Mouse (Mus musculus) adrenal gland, adult 18-20 months (tissue): ENCODE measurements around the gene 2010005H15Rik. TPM values are rescaled to one million over a fixed set of nuclear protein-coding genes. Genes with fewer than 3 reads are reported as not detected.
"Not testable (repeated sequence)": the region's sequence is repeated elsewhere in the genome, so short reads cannot be mapped to it uniquely, and the experiment has no call there.

Source experiments
- DNase-seq, 2 experiments: peaks; one replicate each; pipeline ENCODE4 v3.0.0; 2021 to 2022; ENCODE audit warnings: low spot score in 2 of 2
- long read RNA-seq, 2 experiments: library from polyadenylated mRNA; stranded (forward); transcript quantifications; one replicate each; pipeline ENCODE4 v2.0.0; 2021
- total RNA-seq, 2 experiments: library from RNA; stranded (reverse); gene quantifications; 1 replicate in 1 of 2; 2 replicates in 1 of 2; pipeline ENCODE4 v1.2.3; 2021

The 2010005H15Rik gene
- 1 to 10 TPM in 1 of 2 experiments, not detected in 1; 8.4 TPM for total RNA-seq
- long read RNA-seq, experiment 1 = 0 reads
- long read RNA-seq, experiment 2, partial matches to known transcripts = 0 of 4 reads
- long read RNA-seq, experiment 2, other reads (novel, unspliced or antisense) = 0 of 4 reads

- DNase-seq = not testable (repeated sequence)
Measured at GRCm38 (mm10) chr16:36221168-36221567, at the start of gene 2010005H15Rik. Gene 2010005H15Rik, plus strand, starts transcription at chr16:36221468.

DNA sequence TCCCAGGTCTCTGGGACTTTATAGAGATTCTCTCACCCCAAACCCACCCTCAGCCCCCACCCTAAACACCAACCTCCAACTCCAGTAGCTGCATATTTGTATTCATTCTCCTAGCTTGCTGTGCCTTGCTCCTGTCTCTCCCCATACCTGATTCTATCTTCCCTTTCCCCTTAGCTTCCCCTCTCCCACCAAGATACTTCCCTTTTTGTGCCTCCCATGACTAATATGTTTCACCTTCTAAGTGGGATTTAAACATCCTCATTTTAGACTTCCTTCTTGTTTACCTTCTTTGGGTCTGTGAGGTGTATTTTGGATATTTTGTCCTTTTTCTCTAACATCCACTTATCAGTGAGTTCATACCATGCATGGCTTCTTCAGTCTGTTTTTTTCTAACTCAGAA, 45.2 kb upstream of the 2010005H15Rik start:
- DNase-seq = no peak

DNA sequence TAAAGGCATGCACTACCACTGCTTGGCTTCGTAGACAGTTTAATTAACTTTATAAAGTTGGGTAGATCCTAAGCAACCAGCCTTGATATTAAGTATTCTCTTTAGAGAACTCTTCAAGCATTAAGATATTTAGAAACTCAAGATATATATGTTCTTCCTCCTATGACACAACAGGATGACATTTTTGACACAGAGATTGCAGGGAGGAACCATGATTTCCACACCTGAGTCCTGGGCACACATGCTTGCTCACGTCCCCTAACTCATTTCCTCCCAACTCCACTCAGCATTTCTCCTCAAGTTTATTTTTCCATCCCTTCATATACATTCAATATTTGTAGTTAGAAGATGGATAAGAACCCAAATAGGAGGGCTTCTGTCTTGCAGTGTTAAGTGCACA, 41.4 kb upstream of the 2010005H15Rik start:
- DNase-seq = no peak

- not testable (repeated sequence) for DNase-seq
Measured at GRCm38 (mm10) chr16:36183912-36184311, 37.4 kb upstream of the 2010005H15Rik start, which contains the start of gene Gm5483. Gene Gm5483, plus strand, starts transcription at chr16:36184212.

DNA sequence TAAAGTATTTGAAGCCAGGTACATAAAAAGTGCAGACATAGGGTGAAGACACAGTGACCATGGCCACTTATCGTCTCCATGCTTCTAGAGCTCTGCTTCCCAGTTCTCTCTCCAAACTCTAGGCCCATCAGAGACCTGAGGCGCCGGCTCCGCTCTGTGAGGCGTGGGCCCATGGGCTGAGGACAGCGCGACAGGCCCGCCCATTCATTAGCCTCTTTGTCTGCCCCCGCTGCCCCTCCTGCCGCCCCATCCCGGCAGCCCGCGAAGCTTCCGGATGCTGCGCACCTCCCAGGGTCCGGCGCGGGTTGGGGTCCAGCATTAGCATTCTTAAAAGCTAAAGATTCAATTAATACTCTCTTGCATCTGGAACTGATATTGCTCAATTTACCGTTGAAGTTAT, 22.0 kb upstream of the 2010005H15Rik start:
- DNase-seq = no peak

DNA sequence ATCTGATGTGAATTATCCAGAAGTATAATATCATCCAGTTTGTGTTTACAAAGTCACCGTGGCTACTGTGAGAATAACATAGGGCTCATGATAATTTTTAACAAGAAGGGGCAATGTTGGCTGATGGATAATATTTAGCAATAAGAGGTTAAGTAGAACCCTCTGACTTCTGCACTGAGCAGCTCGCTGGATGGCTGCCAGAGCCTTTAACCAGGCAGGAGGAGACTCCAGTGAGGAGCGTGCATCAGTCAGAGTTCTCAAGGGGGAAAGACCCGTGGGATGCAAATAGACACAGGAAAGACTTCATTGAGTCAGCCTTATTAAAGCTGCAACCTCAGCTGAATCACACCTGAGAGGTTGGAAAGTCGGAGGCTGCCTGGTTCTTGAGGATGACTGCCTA, 17.4 kb upstream of the 2010005H15Rik start:
- no peak for DNase-seq

DNA sequence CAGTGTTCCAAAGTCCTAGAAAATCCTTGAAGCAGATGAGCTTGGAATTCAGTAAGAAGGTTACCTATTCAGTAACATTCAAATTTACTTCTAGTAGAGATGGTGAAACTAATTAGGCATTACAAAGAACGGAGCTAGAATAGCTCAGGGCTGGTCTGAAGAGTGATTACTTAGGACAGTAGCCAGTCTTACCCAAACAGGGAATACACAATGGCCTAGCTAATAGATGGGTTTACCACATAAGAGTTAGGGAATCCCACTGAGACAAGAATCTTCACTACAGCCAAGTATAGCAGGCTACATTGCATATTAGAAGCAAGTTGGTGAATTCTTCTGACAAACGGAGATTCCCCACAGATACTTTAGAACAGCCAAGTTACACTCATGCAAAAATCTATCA, 15.6 kb upstream of the 2010005H15Rik start:
- DNase-seq = not testable (repeated sequence)

GRCm38 (mm10) chr16:36209967-36210453, 11.3 kb upstream of the 2010005H15Rik start, which contains the start of gene Gm5416:
Gene Gm5416, plus strand, starts transcription at chr16:36210403.
- no peak for DNase-seq

DNA sequence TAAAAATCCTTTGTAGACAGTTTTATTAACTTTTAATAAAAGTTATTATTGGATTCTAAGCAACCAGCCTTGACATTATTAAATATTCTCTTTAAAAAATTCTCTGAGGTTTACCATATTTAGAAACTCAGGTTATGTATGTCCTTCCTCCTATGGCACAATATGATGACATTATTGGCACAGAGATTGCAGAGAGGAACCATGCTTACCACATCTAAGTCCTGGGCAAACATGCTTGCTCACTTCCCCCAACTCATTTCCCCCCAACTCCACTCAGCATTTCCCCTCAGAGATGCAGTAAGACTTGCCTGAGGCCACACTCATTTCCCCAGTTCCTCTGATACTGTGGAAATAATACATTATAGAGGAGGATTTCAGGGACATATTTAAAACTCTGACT, 39.3 kb downstream of the 2010005H15Rik start:
- not testable (repeated sequence) for DNase-seq

DNA sequence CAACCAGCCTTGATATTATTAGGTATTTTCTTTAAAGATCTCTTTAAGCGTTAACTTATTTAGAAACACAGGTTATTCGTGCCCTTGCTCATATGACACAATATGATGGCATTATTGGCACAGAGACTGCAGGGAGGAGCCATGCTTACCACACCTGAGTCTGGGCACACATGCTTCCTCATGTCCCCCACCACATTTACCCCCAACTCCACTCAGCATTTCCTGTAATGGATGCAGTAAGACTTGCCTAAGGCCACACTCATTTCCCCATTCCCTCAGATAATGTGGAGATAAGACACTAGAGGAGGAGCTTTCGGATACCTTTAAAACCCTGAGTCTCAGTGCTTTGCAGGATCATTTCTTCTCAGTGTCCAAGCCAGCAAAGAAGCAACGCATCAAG, 55.5 kb downstream of the 2010005H15Rik start, which contains the start of gene Stfa1:
Gene Stfa1 (plus strand): TSS at position 156 of the 400 bp plus-strand sequence.
- not testable (repeated sequence) for DNase-seq

DNA sequence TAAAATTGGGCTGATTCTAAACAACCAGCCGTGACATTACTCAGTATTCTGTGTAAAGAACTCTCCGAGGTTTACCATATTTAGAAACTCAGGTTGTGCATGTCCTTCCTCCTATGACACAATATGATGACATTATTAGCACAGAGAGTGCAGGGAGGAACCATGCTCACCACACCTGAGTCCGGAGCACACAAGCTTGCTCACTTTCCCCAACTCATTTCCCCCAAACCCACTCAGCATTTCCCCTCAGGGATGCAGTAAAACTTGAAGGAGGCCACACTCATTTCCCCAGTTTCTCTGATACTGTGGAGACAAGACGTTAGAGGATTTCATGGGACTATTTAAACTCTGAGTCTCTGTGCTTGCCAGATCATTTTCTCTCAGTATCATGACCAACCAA, 67.9 kb downstream of the 2010005H15Rik start:
- DNase-seq = no peak

Other genes with a start within 250 kb of the 2010005H15Rik start
- 100 to 1,000 TPM in 1 of 2 experiments, 10 to 100 TPM in 1; 77.6 to 101 TPM for gene Kpna1, start 242.7 kb upstream of the 2010005H15Rik start, total RNA-seq
- 1 to 10 TPM; 2.8 to 3.9 TPM for gene Wdr5b, start 180.3 kb upstream of the 2010005H15Rik start, total RNA-seq
- 100 to 1,000 TPM; 165 to 228 TPM for gene Fam162a, start 149.9 kb upstream of the 2010005H15Rik start, total RNA-seq
- gene Ccdc58, start 149.8 kb upstream of the 2010005H15Rik start, total RNA-seq = 10 to 100 TPM; 27.8 to 39.0 TPM
- gene Csta1, start 90.2 kb upstream of the 2010005H15Rik start, total RNA-seq = not detected
- not detected for gene Stfa2l1, start 64.7 kb upstream of the 2010005H15Rik start, total RNA-seq
- gene Gm5483, start 37.3 kb upstream of the 2010005H15Rik start, total RNA-seq = not detected
- gene Gm5416, start 11.1 kb upstream of the 2010005H15Rik start, total RNA-seq = not detected
- not detected for gene Stfa1, start 55.5 kb downstream of the 2010005H15Rik start, total RNA-seq
- gene BC117090, start 112.9 kb downstream of the 2010005H15Rik start, total RNA-seq = not detected
- not detected for gene BC100530, start 146.3 kb downstream of the 2010005H15Rik start, total RNA-seq
- not detected for gene Stfa2, start 187.0 kb downstream of the 2010005H15Rik start, total RNA-seq
- gene Stfa3, start 233.9 kb downstream of the 2010005H15Rik start, total RNA-seq = not detected